Mouse (Mus musculus): ENCODE data around the gene Shc3. TPM values are rescaled to one million over a fixed set of nuclear protein-coding genes. Genes with fewer than 3 reads are reported as not detected.

The Shc3 gene
- polyA plus RNA-seq (2015; fragmentation: Nextera tagmentation; extraction: Ambion mirVana): 13.7 and 15.2 TPM in 2 replicates

GRCm38 (mm10) chr13:51568911-51569684, at the start of gene Shc3:
TSS of gene Shc3 (minus strand) at chr13:51569419.

GRCm38 (mm10) chr13:51408519-51409001, 160.7 kb downstream of the Shc3 start, which contains the start of gene S1pr3:
TSS of gene S1pr3 (plus strand) at chr13:51408639.

Other genes with a start within 250 kb of the Shc3 start
- gene S1pr3, start 160.8 kb downstream of the Shc3 start, polyA plus RNA-seq (2015; fragmentation: Nextera tagmentation; extraction: Ambion mirVana): 11.6 and 13.5 TPM in 2 replicates
- gene Cks2, start 75.8 kb upstream of the Shc3 start, polyA plus RNA-seq (2015; fragmentation: Nextera tagmentation; extraction: Ambion mirVana): 24.9 and 26.2 TPM in 2 replicates
- 21.3 and 24.5 TPM in 2 replicates for gene Secisbp2, start 82.3 kb upstream of the Shc3 start, polyA plus RNA-seq (2015; fragmentation: Nextera tagmentation; extraction: Ambion mirVana)
- 17.3 and 19.0 TPM in 2 replicates for gene Sema4d, start 224.3 kb upstream of the Shc3 start, polyA plus RNA-seq (2015; fragmentation: Nextera tagmentation; extraction: Ambion mirVana)